Mouse (Mus musculus): ENCODE results near the gene Rps6ka6. TPM values are rescaled to one million over a fixed set of nuclear protein-coding genes. Genes with fewer than 3 reads are reported as not detected.

Rps6ka6 gene
- polyA plus RNA-seq, 1 experiment from 2014 or later, result 93.3 TPM

Other genes starting within 250 kb of the Rps6ka6 start
- 1.7 and 1.9 TPM in 2 replicates for gene Hdx, start 159.1 kb upstream of the Rps6ka6 start, polyA plus RNA-seq (2016; fragmentation: Nextera tagmentation; extraction: Ambion mirVana)